Mouse (Mus musculus): ENCODE data around the gene 4930558C23Rik. TPM values are rescaled to one million over a fixed set of nuclear protein-coding genes. Genes with fewer than 3 reads are reported as not detected.

4930558C23Rik gene
- polyA plus RNA-seq, 1 experiment from 2014 or later, result not detected

Other genes starting within 250 kb of the 4930558C23Rik start
- gene Sema6c, start 242.4 kb downstream of the 4930558C23Rik start, polyA plus RNA-seq (2015; fragmentation: Nextera tagmentation; extraction: Ambion mirVana), result 2.9 and 3.0 TPM in 2 replicates
- gene Gabpb2, start 184.9 kb downstream of the 4930558C23Rik start, polyA plus RNA-seq (2015; fragmentation: Nextera tagmentation; extraction: Ambion mirVana), result 5.1 and 5.4 TPM in 2 replicates
- gene Cdc42se1, start 174.1 kb downstream of the 4930558C23Rik start, polyA plus RNA-seq (2015; fragmentation: Nextera tagmentation; extraction: Ambion mirVana), result 51.6 and 52.3 TPM in 2 replicates
- 11.0 and 11.5 TPM in 2 replicates for gene Mllt11, start 170.7 kb downstream of the 4930558C23Rik start, polyA plus RNA-seq (2015; fragmentation: Nextera tagmentation; extraction: Ambion mirVana)
- 0.24 and 0.37 TPM in 2 replicates for gene Gm128, start 161.2 kb downstream of the 4930558C23Rik start, polyA plus RNA-seq (2015; fragmentation: Nextera tagmentation; extraction: Ambion mirVana)
- 0.23 and 0.24 TPM in 2 replicates for gene Bnipl, start 151.6 kb downstream of the 4930558C23Rik start, polyA plus RNA-seq (2015; fragmentation: Nextera tagmentation; extraction: Ambion mirVana)
- gene Mindy1, start 121.5 kb downstream of the 4930558C23Rik start, polyA plus RNA-seq (2015; fragmentation: Nextera tagmentation; extraction: Ambion mirVana), result 24.3 TPM in 2 replicates
- 24.5 and 26.0 TPM in 2 replicates for gene Prune1, start 120.8 kb downstream of the 4930558C23Rik start, polyA plus RNA-seq (2015; fragmentation: Nextera tagmentation; extraction: Ambion mirVana)
- 0.90 and 1.1 TPM in 2 replicates for gene Anxa9, start 95.7 kb downstream of the 4930558C23Rik start, polyA plus RNA-seq (2015; fragmentation: Nextera tagmentation; extraction: Ambion mirVana)
- gene Cers2, start 88.0 kb downstream of the 4930558C23Rik start, polyA plus RNA-seq (2015; fragmentation: Nextera tagmentation; extraction: Ambion mirVana), result 128 and 140 TPM in 2 replicates
- 20.1 and 21.2 TPM in 2 replicates for gene Setdb1, start 45.6 kb downstream of the 4930558C23Rik start, polyA plus RNA-seq (2015; fragmentation: Nextera tagmentation; extraction: Ambion mirVana)
- 28.6 and 28.7 TPM in 2 replicates for gene Arnt, start 31.5 kb upstream of the 4930558C23Rik start, polyA plus RNA-seq (2015; fragmentation: Nextera tagmentation; extraction: Ambion mirVana)
- gene Ctsk, start 96.4 kb upstream of the 4930558C23Rik start, polyA plus RNA-seq (2015; fragmentation: Nextera tagmentation; extraction: Ambion mirVana), result 15.5 and 17.0 TPM in 2 replicates
- gene Ctss, start 123.9 kb upstream of the 4930558C23Rik start, polyA plus RNA-seq (2015; fragmentation: Nextera tagmentation; extraction: Ambion mirVana), result 12.3 and 13.4 TPM in 2 replicates
- not detected in 2 replicates for gene Hormad1, start 156.8 kb upstream of the 4930558C23Rik start, polyA plus RNA-seq (2015; fragmentation: Nextera tagmentation; extraction: Ambion mirVana)
- 23.3 and 24.7 TPM in 2 replicates for gene Golph3l, start 186.1 kb upstream of the 4930558C23Rik start, polyA plus RNA-seq (2015; fragmentation: Nextera tagmentation; extraction: Ambion mirVana)
- 46.5 and 53.1 TPM in 2 replicates for gene Ensa, start 222.2 kb upstream of the 4930558C23Rik start, polyA plus RNA-seq (2015; fragmentation: Nextera tagmentation; extraction: Ambion mirVana)

Measured in heart, embryonic 13.5 days (tissue).